Mouse (Mus musculus): ENCODE data around the gene Dennd4c. TPM values are rescaled to one million over a fixed set of nuclear protein-coding genes. Genes with fewer than 3 reads are reported as not detected.

Gene Dennd4c
- polyA plus RNA-seq, 1 experiment, result 13.3 TPM

GRCm38 (mm10) chr4:86750346-86750945 is 2.1 kb downstream of the Dennd4c start:
- no peak overlapping the region for H3K4me3 ChIP-seq (ENCODE audit: control insufficient read depth, insufficient read depth, low read length)
- H3K27ac ChIP-seq (ENCODE audit: control insufficient read depth, insufficient read depth, low read length), result peak overlapping the region; percentile 99
- WGBS, result 11% methylated on average over 10 of the region's 10 CpGs
- peaks cover 12% of the 10 kb centered on the region for H3K4me1 ChIP-seq (replicated peaks; ENCODE audit: control insufficient read depth, insufficient read depth, low read length)
- H3K27me3 ChIP-seq (ENCODE audit: control insufficient read depth, insufficient read depth, low read length), result no peaks in the 10 kb centered on the region
- H3K36me3 ChIP-seq (ENCODE audit: control insufficient read depth, insufficient read depth, low read length), result no peaks in the 10 kb centered on the region
- no peak for TF ChIP-seq CTCF (IDR thresholded peaks at IDR 0.05; ENCODE audit: borderline replicate concordance, control insufficient read depth, extremely low read depth, insufficient read depth, low read length, poor library complexity)
- TF ChIP-seq POLR2A (IDR thresholded peaks at IDR 0.05; ENCODE audit: control insufficient read depth, extremely low read depth, insufficient read depth, low read length, poor library complexity), result no peak
- peak; percentile 67 for DNase-seq

DNA sequence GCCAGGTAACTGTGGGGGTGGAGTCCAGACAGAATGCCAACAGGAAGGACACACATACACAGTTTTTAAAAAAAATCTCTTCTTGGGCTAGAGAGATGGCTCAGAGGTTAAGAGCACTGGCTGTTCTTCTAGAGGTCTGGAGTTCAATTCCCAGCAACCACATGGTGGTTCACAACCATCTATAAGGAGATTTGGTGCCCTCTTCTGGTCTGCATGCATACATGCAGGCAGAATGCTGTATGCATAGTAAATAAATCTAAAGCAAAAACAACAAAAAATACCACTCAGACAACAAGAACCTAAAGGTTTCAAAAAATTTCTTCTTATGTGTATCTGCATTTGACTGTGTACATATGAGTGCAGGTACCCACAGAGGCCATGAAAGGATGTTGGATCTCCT is 16.0 kb downstream of the Dennd4c start:
- no peaks in the 10 kb centered on the region for H3K27me3 ChIP-seq (ENCODE audit: control insufficient read depth, insufficient read depth, low read length)
- H3K4me1 ChIP-seq (replicated peaks; ENCODE audit: control insufficient read depth, insufficient read depth, low read length), result no peaks in the 10 kb centered on the region
- no peak for TF ChIP-seq POLR2A (IDR thresholded peaks at IDR 0.05; ENCODE audit: control insufficient read depth, extremely low read depth, insufficient read depth, low read length, poor library complexity)
- TF ChIP-seq CTCF (IDR thresholded peaks at IDR 0.05; ENCODE audit: borderline replicate concordance, control insufficient read depth, extremely low read depth, insufficient read depth, low read length, poor library complexity), result no peak
- H3K4me3 ChIP-seq (ENCODE audit: control insufficient read depth, insufficient read depth, low read length), result no peak overlapping the region
- no peak overlapping the region for H3K27ac ChIP-seq (ENCODE audit: control insufficient read depth, insufficient read depth, low read length)
- H3K36me3 ChIP-seq (ENCODE audit: control insufficient read depth, insufficient read depth, low read length), result no peaks in the 10 kb centered on the region
- no peak for DNase-seq

GRCm38 (mm10) chr4:86777587-86777986 is 29.2 kb downstream of the Dennd4c start:
- Histone ChIP-seq H3K36me3 (ENCODE audit: control insufficient read depth, insufficient read depth, low read length) (peaks cover 31% of the 10 kb centered on the region), H3K27ac (ENCODE audit: control insufficient read depth, insufficient read depth, low read length) (no peak overlapping the region), H3K27me3 (ENCODE audit: control insufficient read depth, insufficient read depth, low read length) (no peaks in the 10 kb centered on the region), H3K4me3 (ENCODE audit: control insufficient read depth, insufficient read depth, low read length) (no peak overlapping the region), H3K4me1 (replicated peaks; ENCODE audit: control insufficient read depth, insufficient read depth, low read length) (no peaks in the 10 kb centered on the region)
- TF ChIP-seq POLR2A (IDR thresholded peaks at IDR 0.05; ENCODE audit: control insufficient read depth, extremely low read depth, insufficient read depth, low read length, poor library complexity) (no peak), CTCF (IDR thresholded peaks at IDR 0.05; ENCODE audit: borderline replicate concordance, control insufficient read depth, extremely low read depth, insufficient read depth, low read length, poor library complexity) (no peak)
- DNase-seq, result no peak
- WGBS, result 96% methylated on average over 9 of the region's 9 CpGs

DNA sequence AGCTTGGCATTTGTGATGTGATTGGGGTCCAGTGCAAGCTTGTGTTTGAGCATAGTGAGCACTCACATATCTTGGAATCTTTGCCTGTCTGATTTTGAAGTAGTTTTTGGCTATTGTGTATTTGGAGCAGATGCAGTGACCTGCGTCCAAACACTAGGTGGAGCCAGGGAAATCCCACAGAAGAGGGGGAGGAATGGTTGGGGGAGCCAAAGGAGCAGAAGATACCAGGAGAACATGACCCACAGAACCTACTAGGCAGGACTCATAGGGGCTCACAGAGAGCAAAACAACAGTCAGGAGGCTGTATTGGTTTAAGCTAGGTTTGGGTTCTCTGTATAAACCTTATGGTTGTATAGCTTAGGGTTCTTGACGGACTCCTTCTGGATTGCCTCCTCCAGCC is 62.2 kb downstream of the Dennd4c start:
- H3K4me1 ChIP-seq (replicated peaks; ENCODE audit: control insufficient read depth, insufficient read depth, low read length), result no peaks in the 10 kb centered on the region
- WGBS, result 85% methylated on average over 2 of the region's 2 CpGs
- H3K4me3 ChIP-seq (ENCODE audit: control insufficient read depth, insufficient read depth, low read length), result no peak overlapping the region
- no peak for DNase-seq
- H3K27me3 ChIP-seq (ENCODE audit: control insufficient read depth, insufficient read depth, low read length), result no peaks in the 10 kb centered on the region
- H3K36me3 ChIP-seq (ENCODE audit: control insufficient read depth, insufficient read depth, low read length), result peaks cover 40% of the 10 kb centered on the region
- H3K27ac ChIP-seq (ENCODE audit: control insufficient read depth, insufficient read depth, low read length), result no peak overlapping the region
- no peak for TF ChIP-seq POLR2A (IDR thresholded peaks at IDR 0.05; ENCODE audit: control insufficient read depth, extremely low read depth, insufficient read depth, low read length, poor library complexity)
- no peak for TF ChIP-seq CTCF (IDR thresholded peaks at IDR 0.05; ENCODE audit: borderline replicate concordance, control insufficient read depth, extremely low read depth, insufficient read depth, low read length, poor library complexity)

- no peak for DNase-seq
- WGBS, result 98% methylated on average over 3 of the region's 3 CpGs
- TF ChIP-seq POLR2A (IDR thresholded peaks at IDR 0.05; ENCODE audit: control insufficient read depth, extremely low read depth, insufficient read depth, low read length, poor library complexity) (no peak), CTCF (IDR thresholded peaks at IDR 0.05; ENCODE audit: borderline replicate concordance, control insufficient read depth, extremely low read depth, insufficient read depth, low read length, poor library complexity) (no peak)
- Histone ChIP-seq H3K27ac (ENCODE audit: control insufficient read depth, insufficient read depth, low read length) (no peak overlapping the region), H3K36me3 (ENCODE audit: control insufficient read depth, insufficient read depth, low read length) (peaks cover 26% of the 10 kb centered on the region), H3K4me3 (ENCODE audit: control insufficient read depth, insufficient read depth, low read length) (no peak overlapping the region), H3K4me1 (replicated peaks; ENCODE audit: control insufficient read depth, insufficient read depth, low read length) (no peaks in the 10 kb centered on the region), H3K27me3 (ENCODE audit: control insufficient read depth, insufficient read depth, low read length) (no peaks in the 10 kb centered on the region)
Observed at GRCm38 (mm10) chr4:86814850-86815249, 66.5 kb downstream of the Dennd4c start.

DNA sequence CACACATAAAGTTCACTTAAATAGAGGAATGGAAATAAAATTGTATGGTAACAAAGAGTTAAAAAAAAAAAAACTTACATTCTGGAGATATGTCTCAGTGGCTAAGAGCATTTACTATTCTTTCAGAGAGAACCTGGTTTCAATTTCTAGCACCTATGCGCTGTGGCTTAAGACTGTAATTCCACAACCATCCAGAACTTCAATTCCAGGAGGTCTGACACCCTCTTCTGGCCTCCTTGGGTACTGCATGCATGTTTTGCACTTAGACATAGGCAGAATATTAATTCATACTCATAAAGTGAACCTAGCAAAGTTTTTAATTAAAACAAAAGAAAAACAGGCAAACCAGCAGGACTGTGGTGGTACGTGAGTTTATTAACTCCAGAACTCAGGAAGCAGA is 74.8 kb downstream of the Dennd4c start:
- no peak for TF ChIP-seq POLR2A (IDR thresholded peaks at IDR 0.05; ENCODE audit: control insufficient read depth, extremely low read depth, insufficient read depth, low read length, poor library complexity)
- no peak for TF ChIP-seq CTCF (IDR thresholded peaks at IDR 0.05; ENCODE audit: borderline replicate concordance, control insufficient read depth, extremely low read depth, insufficient read depth, low read length, poor library complexity)
- Histone ChIP-seq H3K27ac (ENCODE audit: control insufficient read depth, insufficient read depth, low read length) (no peak overlapping the region), H3K4me3 (ENCODE audit: control insufficient read depth, insufficient read depth, low read length) (no peak overlapping the region), H3K27me3 (ENCODE audit: control insufficient read depth, insufficient read depth, low read length) (no peaks in the 10 kb centered on the region), H3K4me1 (replicated peaks; ENCODE audit: control insufficient read depth, insufficient read depth, low read length) (no peaks in the 10 kb centered on the region), H3K36me3 (ENCODE audit: control insufficient read depth, insufficient read depth, low read length) (peaks cover 54% of the 10 kb centered on the region)
- peak; percentile 47 for DNase-seq
- WGBS, result 92% methylated on average over 2 of the region's 2 CpGs

- Histone ChIP-seq H3K36me3 (ENCODE audit: control insufficient read depth, insufficient read depth, low read length) (peaks cover 67% of the 10 kb centered on the region), H3K4me3 (ENCODE audit: control insufficient read depth, insufficient read depth, low read length) (no peak overlapping the region), H3K4me1 (replicated peaks; ENCODE audit: control insufficient read depth, insufficient read depth, low read length) (no peaks in the 10 kb centered on the region), H3K27ac (ENCODE audit: control insufficient read depth, insufficient read depth, low read length) (no peak overlapping the region), H3K27me3 (ENCODE audit: control insufficient read depth, insufficient read depth, low read length) (no peaks in the 10 kb centered on the region)
- WGBS, result 97% methylated on average over 7 of the region's 7 CpGs
- no peak for TF ChIP-seq POLR2A (IDR thresholded peaks at IDR 0.05; ENCODE audit: control insufficient read depth, extremely low read depth, insufficient read depth, low read length, poor library complexity)
- TF ChIP-seq CTCF (IDR thresholded peaks at IDR 0.05; ENCODE audit: borderline replicate concordance, control insufficient read depth, extremely low read depth, insufficient read depth, low read length, poor library complexity), result no peak
- DNase-seq, result no peak
Observed at GRCm38 (mm10) chr4:86825143-86825542, 76.8 kb downstream of the Dennd4c start.
